Mouse (Mus musculus): Measurements from ENCODE around the gene P2ry4. TPM values are rescaled to one million over a fixed set of nuclear protein-coding genes. Genes with fewer than 3 reads are reported as not detected.
A peak's percentile ranks its signal among the peaks of the same experiment; 100 is the strongest.

Gene P2ry4
- polyA plus RNA-seq (2015; fragmentation: Nextera tagmentation; extraction: Ambion mirVana), result 0.16 and 0.24 TPM in 2 replicates

GRCm38 (mm10) chrX:100594791-100595190 lies at the start of gene P2ry4:
Gene P2ry4 (minus strand): TSS chrX:100594869.
- no peaks in the 10 kb centered on the region for H3K9me3 ChIP-seq
- H3K27ac ChIP-seq, result no peak within 1 kb of the TSS
- H3K4me3 ChIP-seq (replicated peaks), result no peak within 1 kb of the TSS
- no peak within 1 kb of the TSS for H3K9ac ChIP-seq
- H3K36me3 ChIP-seq, result no peaks in the 10 kb centered on the region
- ATAC-seq, result peak; percentile 87
- H3K4me2 ChIP-seq (replicated peaks), result no peak within 1 kb of the TSS
- peaks cover 2% of the 10 kb centered on the region; the same call in 1 of the 2 replicates for H3K27me3 ChIP-seq (replicated peaks)
- H3K4me1 ChIP-seq (replicated peaks), result no peaks in the 10 kb centered on the region
- 36% methylated on average over 4 of the region's 4 CpGs for WGBS

- 90% methylated on average over 8 of the region's 8 CpGs for WGBS
- H3K27ac ChIP-seq, result no peak overlapping the region
- H3K4me2 ChIP-seq (replicated peaks), result no peak overlapping the region
- H3K36me3 ChIP-seq, result no peaks in the 10 kb centered on the region
- H3K4me3 ChIP-seq (replicated peaks), result no peak overlapping the region
- H3K9me3 ChIP-seq, result no peaks in the 10 kb centered on the region
- no peaks in the 10 kb centered on the region for H3K4me1 ChIP-seq (replicated peaks)
- H3K9ac ChIP-seq, result no peak overlapping the region
- no peak for ATAC-seq
- no peaks in the 10 kb centered on the region for H3K27me3 ChIP-seq (replicated peaks)
These were observed 43.8 kb upstream of the P2ry4 start for GRCm38 (mm10) chrX:100638477-100638876.

GRCm38 (mm10) chrX:100629076-100629475 lies 34.4 kb upstream of the P2ry4 start:
- no peak for ATAC-seq
- 87% methylated on average over 2 of the region's 2 CpGs for WGBS
- Histone ChIP-seq H3K4me2 (replicated peaks) (no peak overlapping the region), H3K4me3 (replicated peaks) (no peak overlapping the region), H3K9ac (no peak overlapping the region), H3K9me3 (no peaks in the 10 kb centered on the region), H3K27ac (no peak overlapping the region), H3K4me1 (replicated peaks) (no peaks in the 10 kb centered on the region), H3K36me3 (no peaks in the 10 kb centered on the region), H3K27me3 (replicated peaks) (no peaks in the 10 kb centered on the region)

GRCm38 (mm10) chrX:100625802-100626793 lies 31.4 kb upstream of the P2ry4 start, which contains the start of gene Pdzd11:
Gene Pdzd11 (minus strand): TSS chrX:100626568.
- Histone ChIP-seq H3K9me3 (no peaks in the 10 kb centered on the region), H3K27ac (peak within 1 kb of the TSS; percentile 68), H3K4me3 (replicated peaks) (peak within 1 kb of the TSS; percentile 52), H3K9ac (peak within 1 kb of the TSS; percentile 60), H3K27me3 (replicated peaks) (no peaks in the 10 kb centered on the region), H3K4me2 (replicated peaks) (peak within 1 kb of the TSS; percentile 62), H3K36me3 (no peaks in the 10 kb centered on the region), H3K4me1 (replicated peaks) (no peaks in the 10 kb centered on the region)
- ATAC-seq, result peak; percentile 100
- 21% methylated on average over 62 of the region's 62 CpGs for WGBS

- WGBS, result 18% methylated on average over 3 of the region's 3 CpGs
- H3K27ac ChIP-seq, result peak within 1 kb of the TSS; percentile 68
- no peaks in the 10 kb centered on the region for H3K27me3 ChIP-seq (replicated peaks)
- H3K9me3 ChIP-seq, result no peaks in the 10 kb centered on the region
- peak within 1 kb of the TSS; percentile 62 for H3K4me2 ChIP-seq (replicated peaks)
- H3K4me3 ChIP-seq (replicated peaks), result peak within 1 kb of the TSS; percentile 52
- H3K36me3 ChIP-seq, result no peaks in the 10 kb centered on the region
- H3K9ac ChIP-seq, result peak within 1 kb of the TSS; percentile 60
- no peak for ATAC-seq
- no peaks in the 10 kb centered on the region for H3K4me1 ChIP-seq (replicated peaks)
These were observed 30.8 kb upstream of the P2ry4 start, which contains the start of gene Kif4 for GRCm38 (mm10) chrX:100625546-100625801. Gene Kif4 (plus strand): TSS chrX:100625737.

GRCm38 (mm10) chrX:100625146-100625545 lies 30.5 kb upstream of the P2ry4 start:
- Histone ChIP-seq H3K27me3 (replicated peaks) (no peaks in the 10 kb centered on the region), H3K4me1 (replicated peaks) (no peaks in the 10 kb centered on the region), H3K9me3 (no peaks in the 10 kb centered on the region), H3K4me2 (replicated peaks) (peak overlapping the region; percentile 50), H3K36me3 (no peaks in the 10 kb centered on the region), H3K27ac (no peak overlapping the region), H3K9ac (0 out of 2 replicates have a peak overlapping the region, but pooled peaks have one; percentile 20), H3K4me3 (replicated peaks) (peak overlapping the region; percentile 52)
- WGBS, result 39% methylated on average over 7 of the region's 7 CpGs
- no peak for ATAC-seq

DNA sequence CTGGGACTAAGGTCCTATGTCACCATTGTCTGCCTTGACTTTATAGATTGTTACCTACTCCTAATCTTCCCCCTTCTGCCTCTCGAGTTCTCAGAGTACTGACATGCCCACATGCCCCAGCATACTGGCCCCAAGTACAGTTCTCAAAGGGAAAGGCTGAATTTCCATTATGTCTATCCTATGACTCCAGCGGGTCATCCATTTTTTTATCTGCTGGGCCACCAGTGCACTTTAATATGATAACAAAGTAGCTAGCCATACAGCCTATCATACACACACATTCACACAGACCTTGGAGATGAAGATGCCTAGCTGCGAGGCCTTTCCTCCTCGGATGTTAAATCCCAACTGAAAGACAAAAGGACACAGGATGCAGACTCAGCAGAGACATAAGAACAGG lies 29.6 kb upstream of the P2ry4 start:
- Histone ChIP-seq H3K4me2 (replicated peaks) (no peak overlapping the region), H3K9me3 (no peaks in the 10 kb centered on the region)
- 90% methylated on average over 4 of the region's 4 CpGs for WGBS

DNA sequence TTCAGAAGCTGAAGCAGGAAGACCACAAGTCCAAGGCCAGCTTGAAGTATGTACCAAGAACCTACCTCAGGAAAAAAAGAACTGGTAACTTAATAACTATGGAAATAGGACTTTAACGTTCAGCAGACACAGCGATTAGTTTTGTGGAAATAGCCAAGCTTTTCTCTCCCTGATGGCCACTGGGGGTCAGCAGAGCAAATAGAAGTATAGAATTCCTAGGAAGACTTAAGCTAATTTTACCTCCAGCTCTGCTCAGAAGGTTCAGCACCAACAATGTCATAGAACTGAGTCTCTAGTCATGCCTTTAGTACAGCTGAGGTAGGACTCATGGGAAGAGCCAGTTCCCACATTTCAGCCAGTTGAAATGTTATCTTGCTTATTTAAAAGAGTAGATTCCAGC lies 26.7 kb upstream of the P2ry4 start:
- Histone ChIP-seq H3K4me2 (replicated peaks) (no peak overlapping the region), H3K4me3 (replicated peaks) (no peak overlapping the region), H3K9me3 (no peaks in the 10 kb centered on the region), H3K27ac (no peak overlapping the region), H3K4me1 (replicated peaks) (no peaks in the 10 kb centered on the region), H3K36me3 (no peaks in the 10 kb centered on the region), H3K9ac (no peak overlapping the region), H3K27me3 (replicated peaks) (no peaks in the 10 kb centered on the region; the same call in 1 of the 2 replicates)
- ATAC-seq, result no peak
- 61% methylated on average over 2 of the region's 2 CpGs for WGBS

More for the DNA sequence above, 29.6 kb upstream of the P2ry4 start:
- Histone ChIP-seq H3K27ac (no peak overlapping the region), H3K9ac (no peak overlapping the region), H3K36me3 (no peaks in the 10 kb centered on the region), H3K27me3 (replicated peaks) (no peaks in the 10 kb centered on the region), H3K4me3 (replicated peaks) (no peak overlapping the region), H3K4me1 (replicated peaks) (no peaks in the 10 kb centered on the region)
- ATAC-seq, result no peak

- WGBS, result 64% methylated on average over 3 of the region's 3 CpGs
These were observed 23.8 kb upstream of the P2ry4 start for GRCm38 (mm10) chrX:100618488-100618887.

GRCm38 (mm10) chrX:100605314-100605713 lies 10.6 kb upstream of the P2ry4 start, which contains the start of gene Arr3:
Gene Arr3 (plus strand): TSS chrX:100605497.
- 66% methylated on average over 1 of the region's 1 CpGs for whole genome bisulfite sequencing
- Histone ChIP-seq H3K27me3 (replicated peaks) (no peaks in the 10 kb centered on the region; the same call in 1 of the 2 replicates), H3K4me2 (replicated peaks) (no peak within 1 kb of the TSS), H3K4me1 (replicated peaks) (no peaks in the 10 kb centered on the region), H3K36me3 (no peaks in the 10 kb centered on the region), H3K9me3 (no peaks in the 10 kb centered on the region), H3K4me3 (replicated peaks) (no peak within 1 kb of the TSS), H3K9ac (no peak within 1 kb of the TSS), H3K27ac (no peak within 1 kb of the TSS)
- no peak for ATAC-seq

More at GRCm38 (mm10) chrX:100618488-100618887, 23.8 kb upstream of the P2ry4 start:
- no peaks in the 10 kb centered on the region for H3K9me3 ChIP-seq
- H3K27ac ChIP-seq, result no peak overlapping the region
- no peak overlapping the region for H3K4me3 ChIP-seq (replicated peaks)
- no peaks in the 10 kb centered on the region for H3K4me1 ChIP-seq (replicated peaks)
- no peaks in the 10 kb centered on the region for H3K36me3 ChIP-seq
- H3K27me3 ChIP-seq (replicated peaks), result no peaks in the 10 kb centered on the region; the same call in 1 of the 2 replicates
- H3K4me2 ChIP-seq (replicated peaks), result no peak overlapping the region
- H3K9ac ChIP-seq, result no peak overlapping the region
- peak; percentile 77 for ATAC-seq

GRCm38 (mm10) chrX:100599755-100600154 lies 5.1 kb upstream of the P2ry4 start:
- ATAC-seq, result no peak
- Histone ChIP-seq H3K4me2 (replicated peaks) (no peak overlapping the region), H3K4me3 (replicated peaks) (no peak overlapping the region), H3K36me3 (no peaks in the 10 kb centered on the region), H3K9ac (no peak overlapping the region), H3K4me1 (replicated peaks) (no peaks in the 10 kb centered on the region), H3K27me3 (replicated peaks) (peaks cover 2% of the 10 kb centered on the region; the same call in 1 of the 2 replicates), H3K9me3 (no peaks in the 10 kb centered on the region), H3K27ac (no peak overlapping the region)
- WGBS, result 64% methylated on average over 4 of the region's 4 CpGs

- peak; percentile 55 for ATAC-seq
- H3K36me3 ChIP-seq, result no peaks in the 10 kb centered on the region
- no peak overlapping the region for H3K9ac ChIP-seq
- H3K9me3 ChIP-seq, result no peaks in the 10 kb centered on the region
- no peak overlapping the region for H3K4me2 ChIP-seq (replicated peaks)
- no peak overlapping the region for H3K4me3 ChIP-seq (replicated peaks)
- H3K4me1 ChIP-seq (replicated peaks), result no peaks in the 10 kb centered on the region
- H3K27ac ChIP-seq, result no peak overlapping the region
- H3K27me3 ChIP-seq (replicated peaks), result peaks cover 2% of the 10 kb centered on the region; the same call in 1 of the 2 replicates
- WGBS, result 26% methylated on average over 5 of the region's 5 CpGs
These were observed 2.8 kb upstream of the P2ry4 start for GRCm38 (mm10) chrX:100597439-100597838.

Measured in intestine, embryonic 15.5 days (tissue).